Mouse (Mus musculus) adrenal gland, postnatal 10 days (tissue): Measurements from ENCODE around the gene Ttyh2. TPM values are rescaled to one million over a fixed set of nuclear protein-coding genes. Genes with fewer than 3 reads are reported as not detected.

ENCODE experiments used
- DNase-seq: peaks from one replicate; pipeline ENCODE4 v3.0.0; 2021; ENCODE audit warnings: mixed read lengths
- total RNA-seq, 2 experiments: library from RNA; stranded (reverse); gene quantifications; 2 replicates each; pipeline ENCODE4 v1.2.3; 2021

The Ttyh2 gene
- total RNA-seq, 2 experiments from 2014 or later = 61.1 to 63.0 TPM

DNA sequence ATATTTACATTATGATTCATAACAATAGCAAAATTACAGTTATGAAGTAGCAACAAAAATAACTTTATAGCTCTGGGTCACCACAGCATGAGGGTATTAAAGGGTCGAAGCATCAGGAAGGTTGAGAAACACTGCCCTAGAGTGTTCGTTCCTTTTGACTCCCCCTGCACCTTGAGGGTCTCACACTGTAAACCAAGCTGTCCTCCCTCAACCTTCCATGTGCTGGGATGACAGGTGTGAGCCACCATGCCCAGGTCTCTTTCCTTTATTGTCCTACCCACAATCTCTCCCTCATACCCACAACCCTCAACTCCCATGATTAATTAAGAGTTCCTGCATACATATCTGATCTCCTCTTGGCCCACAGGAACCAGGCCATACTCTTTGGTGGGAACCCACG, 36.2 kb downstream of the Ttyh2 start:
- no peak for DNase-seq

DNA sequence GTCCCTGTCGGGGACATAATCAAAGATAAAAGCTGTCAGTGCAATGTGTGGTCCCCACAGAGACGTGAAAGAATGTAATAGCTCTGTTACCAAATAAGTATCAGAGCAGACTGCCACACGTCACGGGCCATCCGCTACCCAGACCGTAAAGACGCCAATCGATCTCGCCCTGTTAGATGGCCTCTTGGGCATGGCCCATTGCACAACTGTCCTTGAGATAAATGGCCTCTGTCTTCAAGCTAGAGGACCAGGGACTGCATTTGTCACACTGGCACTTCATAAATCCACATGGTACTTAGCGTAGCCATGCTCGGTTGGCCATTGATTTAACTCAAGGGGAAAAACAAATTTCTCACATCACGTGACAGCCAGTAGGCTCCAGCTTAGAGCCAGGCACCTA, 36.6 kb downstream of the Ttyh2 start:
- peak; percentile 55 for DNase-seq

DNA sequence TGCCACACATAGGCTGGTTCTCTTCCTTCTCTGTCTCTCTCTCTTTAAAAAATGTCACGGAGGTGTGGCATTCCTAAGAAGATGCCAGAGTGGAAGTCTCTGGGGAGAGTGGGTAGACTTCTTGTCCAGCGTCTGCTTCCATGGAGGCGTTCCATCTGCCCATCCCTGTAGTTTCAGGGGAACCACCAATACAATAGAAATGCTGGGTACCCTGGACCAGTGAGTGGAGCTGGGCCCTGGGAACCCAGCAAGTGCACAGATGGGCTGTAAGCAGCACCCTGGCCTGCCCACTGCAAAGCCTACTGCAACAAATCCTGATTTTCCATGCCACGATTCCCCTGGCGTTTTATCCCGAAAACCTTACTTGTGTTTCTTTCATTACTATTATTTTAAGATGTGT, 39.3 kb downstream of the Ttyh2 start:
- DNase-seq = no peak

DNA sequence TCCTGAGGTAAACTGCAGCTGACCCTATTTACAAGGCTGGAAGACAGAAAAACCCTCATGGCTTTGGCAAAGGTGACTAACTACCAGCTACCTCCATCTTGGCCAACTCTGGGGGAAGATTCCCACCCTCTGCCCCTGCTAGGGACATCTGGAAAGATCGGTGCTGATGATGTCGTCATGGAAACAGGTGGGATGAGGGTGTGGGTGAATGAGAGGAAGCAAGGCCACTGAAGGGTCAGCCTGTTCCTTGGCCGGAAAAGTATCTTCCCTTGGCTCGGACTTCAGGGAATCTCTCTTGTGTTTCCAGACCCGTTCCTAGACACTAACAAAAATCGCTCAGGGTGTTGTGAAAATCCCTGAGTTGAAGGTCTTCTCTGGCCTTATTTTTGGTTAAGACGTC, 40.3 kb downstream of the Ttyh2 start:
- no peak for DNase-seq

- DNase-seq = no peak
These were observed 45.3 kb downstream of the Ttyh2 start for GRCm38 (mm10) chr11:114720535-114720934.

DNA sequence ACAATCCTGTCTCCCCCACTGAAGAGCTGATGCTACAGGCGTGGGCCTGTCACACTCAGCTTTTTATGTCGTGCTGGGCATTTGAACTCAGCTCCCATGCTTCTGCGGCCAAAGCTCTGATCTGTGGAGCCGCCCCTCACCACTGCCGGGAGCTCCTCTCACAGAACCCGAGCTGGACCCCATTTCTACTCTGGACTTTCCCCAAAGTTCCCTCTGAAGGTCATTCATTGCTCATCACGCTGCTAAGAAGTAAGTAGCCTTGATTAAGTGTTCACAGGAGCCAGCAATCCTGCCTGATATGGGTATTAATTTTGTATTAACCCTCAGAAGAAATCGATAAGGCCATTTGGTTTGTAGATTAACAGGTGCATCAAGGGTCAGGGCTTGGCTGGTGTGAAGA, 47.2 kb downstream of the Ttyh2 start:
- no peak for DNase-seq

- peak; percentile 64 for DNase-seq
These were observed 47.8 kb downstream of the Ttyh2 start for GRCm38 (mm10) chr11:114723030-114723429.

DNA sequence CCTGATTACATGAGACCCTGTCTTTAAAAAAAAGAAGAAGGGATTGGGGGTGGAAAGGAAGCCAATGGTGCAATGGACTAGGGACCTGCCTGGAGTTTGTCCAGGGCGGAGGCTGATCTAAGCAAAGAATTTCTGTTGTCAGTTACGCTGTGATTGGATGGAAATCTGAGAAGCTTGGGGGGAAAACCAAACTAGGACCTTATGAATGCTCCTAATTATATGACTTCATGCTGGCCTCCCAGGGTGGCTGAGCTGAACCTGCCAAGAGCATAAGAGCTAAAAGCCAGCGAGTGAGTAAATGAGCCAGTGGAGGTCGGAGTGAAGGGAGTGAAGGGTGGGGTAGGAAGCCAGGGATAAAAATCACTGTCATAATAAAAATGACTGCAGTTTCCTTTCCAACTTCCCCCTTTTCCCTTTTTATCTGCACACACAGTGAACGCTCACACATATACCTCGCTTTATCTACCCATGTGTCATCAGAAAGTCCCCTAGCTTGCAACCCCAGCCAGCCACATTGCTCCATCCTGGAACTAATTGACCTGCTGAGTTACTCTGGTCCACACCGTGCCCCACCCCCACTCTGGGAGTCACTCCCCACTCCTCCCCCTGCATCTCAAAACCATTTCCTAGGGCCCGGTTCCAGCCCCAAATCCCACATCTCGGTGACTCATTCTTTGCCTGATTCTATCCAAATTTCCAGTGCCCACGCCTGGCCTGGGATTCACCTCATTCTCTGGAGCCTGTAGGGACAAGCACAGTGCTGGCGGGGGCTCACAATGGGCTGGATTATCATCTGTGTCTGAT, 49.8 kb downstream of the Ttyh2 start:
- DNase-seq = peak; percentile 42

- DNase-seq = peak; percentile 82
These were observed 52.0 kb downstream of the Ttyh2 start, which contains the start of gene Dnaic2 for GRCm38 (mm10) chr11:114726965-114727825. TSS of gene Dnaic2 (plus strand) at chr11:114727408.

DNA sequence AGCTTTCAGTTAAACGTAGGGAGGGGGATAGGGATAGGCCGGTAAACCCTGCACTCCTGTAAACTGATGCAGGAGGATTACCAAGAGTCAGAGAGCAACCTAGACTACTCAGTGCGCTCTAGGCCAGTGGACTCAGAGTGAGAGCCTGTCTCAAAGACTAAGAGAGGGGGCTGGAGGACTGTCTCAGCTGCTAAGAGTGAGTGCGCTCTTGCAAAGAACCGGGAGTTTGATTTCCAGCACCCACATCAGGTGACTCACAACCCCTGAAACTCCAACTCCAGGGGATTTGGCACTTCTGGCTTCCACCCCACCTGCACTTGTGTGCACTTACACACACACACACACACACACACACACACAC, 52.6 kb downstream of the Ttyh2 start:
- no peak for DNase-seq

- DNase-seq = no peak
These were observed 53.1 kb downstream of the Ttyh2 start for GRCm38 (mm10) chr11:114728333-114728732.

GRCm38 (mm10) chr11:114729832-114730363, 54.7 kb downstream of the Ttyh2 start:
- DNase-seq = no peak

DNA sequence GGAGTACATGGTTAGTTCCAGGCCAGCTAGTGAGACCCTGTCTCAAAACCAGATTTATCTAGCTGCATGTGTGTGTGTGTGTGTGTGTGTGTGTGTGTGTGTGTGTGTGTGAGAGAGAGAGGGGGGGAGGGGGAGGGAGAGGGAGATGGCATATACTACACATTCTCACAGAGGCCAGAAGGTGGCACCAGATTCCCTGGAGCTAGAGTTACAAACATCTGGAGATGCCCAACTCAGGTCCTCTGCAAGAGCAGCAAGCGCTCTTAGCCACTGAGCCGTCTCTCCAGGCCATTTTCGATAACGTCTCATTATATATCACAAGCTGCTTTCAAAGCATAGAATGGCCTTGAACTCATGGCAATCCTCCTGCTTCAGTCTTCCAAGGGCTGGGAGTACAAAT, 56.5 kb downstream of the Ttyh2 start:
- no peak for DNase-seq

DNA sequence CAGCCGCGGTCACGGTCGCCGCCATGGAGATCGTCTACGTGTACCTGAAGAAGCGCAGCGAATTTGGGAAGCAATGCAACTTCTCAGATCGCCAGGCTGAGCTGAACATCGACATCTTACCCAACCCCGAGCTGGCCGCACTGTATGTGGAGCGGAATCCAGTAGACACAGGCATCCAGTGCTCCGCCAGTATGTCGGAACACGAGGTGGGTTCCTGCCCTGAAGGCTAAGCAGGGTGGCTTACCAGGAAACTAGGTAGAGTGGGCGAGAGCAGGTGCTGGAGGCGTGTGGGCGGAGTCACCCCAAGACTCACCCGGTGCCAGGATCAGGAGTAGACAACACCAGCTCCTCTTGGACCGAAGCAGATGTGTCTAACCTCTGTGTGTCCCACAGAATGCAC, 57.7 kb downstream of the Ttyh2 start:
- no peak for DNase-seq

GRCm38 (mm10) chr11:114736111-114736510, 60.9 kb downstream of the Ttyh2 start:
- no peak for DNase-seq

DNA sequence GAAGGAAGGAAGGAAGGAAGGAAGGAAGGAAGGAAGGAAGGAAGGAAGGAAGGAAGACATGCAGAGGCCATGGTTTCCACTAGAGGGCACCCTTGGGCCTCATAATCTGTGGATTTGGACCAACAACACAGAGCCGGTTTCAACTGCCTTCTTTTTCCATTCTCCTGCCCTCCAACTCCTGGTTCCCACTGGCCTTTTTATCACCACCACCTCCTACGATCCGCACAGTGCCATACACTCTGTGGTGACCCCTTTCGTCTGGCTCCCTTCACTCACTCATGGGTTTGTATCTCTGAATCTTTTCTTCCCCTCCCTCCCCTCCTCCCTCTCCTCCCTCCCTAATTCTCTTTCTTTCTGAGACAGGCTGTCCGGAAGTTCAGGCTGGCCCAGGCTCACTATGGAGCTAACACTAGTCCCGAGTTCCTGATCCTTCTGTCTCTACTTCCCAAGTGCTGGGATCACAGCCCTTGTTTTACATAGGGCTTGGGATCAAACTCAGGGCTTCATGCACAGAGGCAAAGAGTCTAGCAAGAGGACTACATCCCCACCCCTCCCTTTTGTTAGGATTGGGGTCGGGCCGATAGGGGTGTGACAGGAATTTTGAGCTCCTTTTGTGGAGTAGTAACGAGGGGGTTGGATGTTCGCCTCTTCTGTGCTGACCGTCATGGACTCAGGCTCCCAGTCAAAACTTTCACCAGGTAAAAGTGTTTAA, 61.8 kb downstream of the Ttyh2 start:
- DNase-seq = peak; percentile 72

DNA sequence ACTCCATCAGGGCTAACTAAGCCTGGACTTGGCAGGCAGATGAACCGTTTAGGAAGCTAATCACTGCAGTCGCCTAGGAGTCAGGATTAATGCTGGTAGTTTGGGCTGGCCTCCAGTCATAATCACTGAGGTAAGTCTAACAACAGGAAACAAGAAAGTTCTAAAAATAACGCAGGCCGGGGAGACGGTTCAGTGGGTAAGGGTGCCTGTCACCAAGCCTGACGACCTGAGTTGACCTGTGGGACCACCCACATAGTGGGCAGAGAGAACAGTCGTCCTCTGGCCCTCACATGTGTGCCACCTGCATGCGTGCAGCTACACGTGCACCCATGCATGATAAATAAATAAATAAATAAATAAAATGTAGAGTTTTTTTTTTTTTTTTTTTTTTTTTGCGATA, 65.4 kb downstream of the Ttyh2 start:
- DNase-seq = no peak

GRCm38 (mm10) chr11:114741451-114741850, 66.2 kb downstream of the Ttyh2 start:
- no peak for DNase-seq

GRCm38 (mm10) chr11:114745134-114745533, 69.9 kb downstream of the Ttyh2 start:
- DNase-seq = peak; percentile 96

DNA sequence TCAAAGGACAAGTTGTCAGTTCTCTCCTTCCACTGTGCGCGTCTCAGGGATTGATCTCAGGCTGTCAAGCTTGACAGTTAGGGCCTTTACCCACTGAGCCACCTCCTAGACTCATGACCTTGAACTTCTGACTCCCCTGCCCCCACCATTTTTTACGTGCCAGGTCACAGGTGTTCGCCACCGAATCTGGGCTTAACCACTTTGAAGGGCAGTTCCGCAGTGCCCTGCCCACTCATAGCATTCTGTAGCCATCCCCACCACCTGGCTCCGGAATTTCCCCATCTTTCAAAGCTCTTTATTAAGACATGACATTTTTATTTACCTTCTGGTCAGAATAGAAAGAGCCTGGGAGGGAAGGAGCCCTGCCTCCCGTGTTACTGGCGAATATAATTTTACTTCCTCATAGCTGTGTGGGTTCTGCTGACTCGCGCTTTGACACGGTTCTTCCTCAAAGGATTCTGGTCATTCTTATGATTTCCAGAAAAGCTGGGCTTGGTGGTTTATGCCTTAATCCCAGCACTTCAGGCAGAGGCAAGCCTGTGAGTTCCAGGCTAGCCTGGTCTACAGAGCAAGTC, 72.4 kb downstream of the Ttyh2 start:
- DNase-seq = no peak

DNA sequence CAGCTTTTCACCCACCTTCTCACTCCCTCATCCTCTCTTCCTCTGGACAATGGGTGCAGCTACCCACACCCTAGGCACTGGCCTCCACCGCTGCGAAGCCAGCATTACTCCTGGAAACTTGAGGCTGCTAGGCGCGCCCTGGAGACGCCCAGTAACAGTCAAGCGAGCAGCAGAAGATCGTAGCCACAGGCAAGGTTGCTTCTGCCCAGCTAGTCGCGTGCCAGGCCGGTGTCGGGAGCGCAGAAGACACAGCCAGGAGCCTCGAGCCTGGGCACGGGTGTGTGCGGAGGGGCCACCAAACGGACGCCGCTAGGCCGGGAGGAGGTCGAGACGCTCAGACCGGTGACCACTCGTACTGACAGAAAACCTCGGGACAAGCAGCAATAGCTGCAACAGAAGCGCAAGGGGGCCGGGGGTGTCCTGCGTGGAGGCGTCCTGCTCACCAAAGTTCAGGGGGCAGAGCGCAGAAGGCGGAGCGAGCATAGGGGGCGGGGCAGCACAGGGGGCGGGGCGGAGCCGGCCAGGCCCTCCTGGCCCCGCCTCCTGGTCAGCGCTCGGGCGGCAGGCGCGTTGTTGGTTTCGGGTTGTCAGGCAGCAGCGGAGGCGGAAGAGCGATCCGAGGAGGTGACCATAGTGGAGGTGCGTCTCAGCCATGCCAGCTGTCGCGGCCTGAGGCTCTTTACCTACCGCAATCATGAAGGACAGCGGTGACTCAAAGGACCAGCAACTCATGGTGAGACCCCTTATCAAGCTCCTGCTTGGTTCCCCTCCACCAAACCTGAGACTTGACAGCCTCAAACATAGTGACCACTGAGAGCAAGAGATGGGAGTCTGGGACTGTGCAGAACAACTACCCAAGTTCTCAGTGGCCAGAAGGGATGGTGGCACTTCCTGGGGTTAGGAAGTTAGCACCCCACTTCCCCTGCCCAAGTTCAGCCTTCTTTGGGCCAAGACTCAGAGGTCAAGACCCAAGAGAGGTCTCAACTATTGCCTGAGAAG, 89.9 kb downstream of the Ttyh2 start, which contains the start of gene Kif19a:
Gene Kif19a, plus strand, starts transcription at position 569 of the 999 bp plus-strand sequence.
- peak; percentile 79 for DNase-seq
